Mouse (Mus musculus): ENCODE results near the gene Cux2. TPM values are rescaled to one million over a fixed set of nuclear protein-coding genes. Genes with fewer than 3 reads are reported as not detected.

Gene Cux2
- polyA plus RNA-seq, 1 experiment, result 65.9 TPM

DNA sequence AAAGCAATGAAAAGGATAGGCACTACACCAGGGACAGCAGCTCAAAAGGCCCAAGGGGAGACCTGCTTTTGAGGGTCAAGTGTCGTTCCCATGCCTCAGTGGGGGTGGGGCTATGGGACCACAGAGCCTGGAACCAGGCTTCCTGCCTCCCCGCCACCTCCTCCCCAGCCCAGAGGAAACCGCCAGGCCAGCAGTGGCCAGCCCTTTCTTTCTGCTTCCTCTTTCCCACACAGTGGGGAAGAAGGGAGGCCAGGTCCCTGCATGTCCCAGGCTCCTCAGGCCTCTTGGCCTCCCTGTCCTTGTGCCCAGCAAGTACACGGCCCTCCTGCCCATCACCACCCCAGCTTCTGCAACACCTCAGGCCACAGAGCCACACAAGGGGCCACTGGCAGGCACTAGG, 225.8 kb downstream of the Cux2 start:
- no peak for DNase-seq (ENCODE audit: extremely low spot score in 1 of 2, low spot score in 1 of 2)

- no peak for DNase-seq (ENCODE audit: extremely low spot score in 1 of 2, low spot score in 1 of 2)
Observed at GRCm38 (mm10) chr5:121823668-121824067, 226.2 kb downstream of the Cux2 start.

- no peak for DNase-seq (ENCODE audit: extremely low spot score in 1 of 2, low spot score in 1 of 2)
Observed at GRCm38 (mm10) chr5:121822786-121823505, 227.0 kb downstream of the Cux2 start.

- no peak for DNase-seq (ENCODE audit: extremely low spot score in 1 of 2, low spot score in 1 of 2)
Observed at GRCm38 (mm10) chr5:121821552-121821951, 228.3 kb downstream of the Cux2 start.

DNA sequence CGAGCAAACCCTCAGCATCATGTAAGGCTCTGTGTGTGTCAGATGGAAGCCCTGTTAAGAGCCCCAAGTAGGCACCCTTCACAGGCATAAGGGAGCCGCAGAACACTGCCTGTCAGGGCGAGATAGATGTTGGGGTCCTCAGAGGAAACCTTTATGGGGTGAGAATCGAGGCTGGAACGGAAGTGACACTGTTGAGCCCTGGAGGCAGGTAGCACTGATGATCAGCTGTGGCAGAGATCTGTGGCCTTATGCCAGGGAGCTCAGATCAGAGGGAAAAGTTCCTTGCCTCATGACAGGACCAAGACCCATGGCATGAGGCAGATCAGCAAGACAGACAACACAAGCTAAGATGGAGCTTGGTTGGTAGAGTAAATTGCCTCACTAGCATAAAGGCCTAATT, 228.8 kb downstream of the Cux2 start:
- DNase-seq (ENCODE audit: extremely low spot score in 1 of 2, low spot score in 1 of 2), result no peak

DNA sequence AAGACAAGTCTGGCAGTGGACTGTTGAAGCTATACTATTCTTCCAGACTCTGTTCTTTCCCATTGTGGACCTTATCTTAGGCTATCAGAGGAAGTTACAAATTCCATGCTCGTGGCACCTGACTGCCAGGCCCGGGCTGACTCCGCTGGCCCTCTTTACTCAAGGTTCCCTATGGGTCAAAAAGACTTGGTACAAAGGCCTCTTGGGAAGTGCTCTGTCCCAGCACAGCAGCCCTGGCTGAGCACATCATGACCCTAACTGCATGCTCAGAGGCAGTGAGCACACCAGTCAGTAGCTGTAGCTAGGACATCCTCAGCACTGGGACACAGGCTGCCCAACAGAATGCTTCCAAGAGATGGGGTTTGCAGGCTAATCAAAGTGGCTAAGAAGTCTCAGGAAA, 229.2 kb downstream of the Cux2 start:
- DNase-seq (ENCODE audit: extremely low spot score in 1 of 2, low spot score in 1 of 2), result no peak

GRCm38 (mm10) chr5:121820161-121820560, 229.7 kb downstream of the Cux2 start:
- DNase-seq (ENCODE audit: extremely low spot score in 1 of 2, low spot score in 1 of 2), result no peak

DNA sequence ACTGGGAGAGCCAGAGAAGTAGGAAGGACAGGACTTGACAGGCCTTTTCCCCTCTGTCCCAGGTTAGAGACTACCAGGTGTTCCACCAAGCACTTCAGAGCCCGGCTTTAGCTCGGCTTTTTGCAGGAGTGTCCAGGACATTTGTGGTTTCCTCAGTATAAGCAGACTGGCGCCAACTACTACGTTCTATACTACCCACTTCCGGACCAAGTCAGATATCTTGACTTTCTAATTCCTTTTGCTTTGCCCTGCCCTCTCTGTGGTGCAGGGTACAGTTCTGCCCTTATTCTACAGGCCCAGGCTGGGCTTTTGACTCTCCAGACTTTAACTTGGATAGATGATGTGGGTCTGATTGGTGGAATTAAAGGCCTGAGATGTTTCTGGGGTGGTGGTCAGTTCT, 230.3 kb downstream of the Cux2 start:
- DNase-seq (ENCODE audit: extremely low spot score in 1 of 2, low spot score in 1 of 2), result no peak

DNA sequence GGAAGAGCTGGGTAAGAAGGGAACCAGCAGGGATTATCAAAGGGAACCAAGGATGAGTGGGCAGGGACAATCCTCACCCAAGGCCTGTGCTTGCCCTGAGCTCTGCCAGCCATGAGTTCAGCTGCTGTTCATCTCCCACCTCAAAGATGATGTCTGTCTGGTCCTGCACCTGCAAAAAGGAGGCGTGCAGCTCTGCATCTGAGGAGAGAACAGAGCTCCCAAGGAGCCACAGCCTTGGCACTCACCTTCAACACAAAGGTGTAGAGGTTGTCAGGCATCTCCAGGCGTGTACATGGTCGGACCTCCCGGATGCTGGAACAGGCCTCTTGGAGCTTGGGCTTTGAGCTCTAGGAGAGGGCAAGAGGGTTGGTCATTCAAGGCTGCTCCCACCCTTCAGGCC, 231.0 kb downstream of the Cux2 start:
- DNase-seq (ENCODE audit: extremely low spot score in 1 of 2, low spot score in 1 of 2), result no peak

GRCm38 (mm10) chr5:121818401-121818800, 231.5 kb downstream of the Cux2 start:
- DNase-seq (ENCODE audit: extremely low spot score in 1 of 2, low spot score in 1 of 2), result no peak

GRCm38 (mm10) chr5:121817551-121817950, 232.4 kb downstream of the Cux2 start:
- no peak for DNase-seq (ENCODE audit: extremely low spot score in 1 of 2, low spot score in 1 of 2)

- DNase-seq (ENCODE audit: extremely low spot score in 1 of 2, low spot score in 1 of 2), result no peak
Observed at GRCm38 (mm10) chr5:121816611-121817010, 233.3 kb downstream of the Cux2 start.

DNA sequence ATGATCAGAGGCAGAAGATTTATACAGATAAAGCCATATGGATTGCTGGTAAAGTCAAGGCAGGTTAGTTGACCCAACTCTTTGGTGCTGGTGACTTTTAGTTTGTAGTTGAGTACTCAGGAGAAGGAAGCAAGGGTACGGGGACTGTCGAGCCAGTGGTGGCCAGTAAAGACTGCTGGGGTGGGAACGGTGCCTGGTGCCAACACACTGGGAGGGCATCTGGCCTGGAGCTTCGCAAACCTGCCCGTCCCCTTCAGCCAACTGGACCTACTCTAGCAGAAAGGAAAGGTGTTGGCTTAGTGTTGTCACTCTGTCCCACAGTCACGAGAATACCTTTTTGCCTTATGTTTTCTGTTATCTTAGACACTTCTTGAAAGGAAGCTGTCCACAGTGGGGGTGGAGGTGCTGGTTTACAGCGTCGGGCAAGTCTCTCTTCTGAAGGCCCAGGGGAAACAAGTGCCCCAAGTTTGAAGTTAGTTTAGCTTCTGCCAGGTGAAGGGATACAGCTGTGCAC, 234.0 kb downstream of the Cux2 start:
- DNase-seq (ENCODE audit: extremely low spot score in 1 of 2, low spot score in 1 of 2), result no peak

DNA sequence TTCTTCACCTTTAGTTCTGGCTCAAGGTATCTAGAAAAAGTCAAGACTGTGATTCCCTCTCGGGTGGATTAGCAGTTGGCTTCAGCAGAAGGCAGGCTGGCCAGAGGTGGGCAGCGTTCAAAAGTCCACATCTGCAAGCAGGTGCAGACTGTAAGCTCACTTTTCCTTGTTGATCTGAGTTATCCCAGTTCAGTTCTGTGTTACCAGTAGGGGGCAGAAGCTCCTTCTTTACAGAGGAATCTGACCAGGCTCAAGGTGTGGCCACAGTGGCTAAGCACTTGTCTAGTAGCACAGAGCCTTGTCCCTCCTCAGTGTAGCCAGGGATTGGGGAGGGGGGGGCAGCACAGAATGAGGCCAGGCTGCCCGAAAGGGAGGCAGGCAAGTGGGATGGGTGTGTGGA, 234.8 kb downstream of the Cux2 start:
- DNase-seq (ENCODE audit: extremely low spot score in 1 of 2, low spot score in 1 of 2), result peak in 1 of 2 experiments; percentile 82

GRCm38 (mm10) chr5:121813744-121814143, 236.2 kb downstream of the Cux2 start:
- DNase-seq (ENCODE audit: extremely low spot score in 1 of 2, low spot score in 1 of 2), result no peak

DNA sequence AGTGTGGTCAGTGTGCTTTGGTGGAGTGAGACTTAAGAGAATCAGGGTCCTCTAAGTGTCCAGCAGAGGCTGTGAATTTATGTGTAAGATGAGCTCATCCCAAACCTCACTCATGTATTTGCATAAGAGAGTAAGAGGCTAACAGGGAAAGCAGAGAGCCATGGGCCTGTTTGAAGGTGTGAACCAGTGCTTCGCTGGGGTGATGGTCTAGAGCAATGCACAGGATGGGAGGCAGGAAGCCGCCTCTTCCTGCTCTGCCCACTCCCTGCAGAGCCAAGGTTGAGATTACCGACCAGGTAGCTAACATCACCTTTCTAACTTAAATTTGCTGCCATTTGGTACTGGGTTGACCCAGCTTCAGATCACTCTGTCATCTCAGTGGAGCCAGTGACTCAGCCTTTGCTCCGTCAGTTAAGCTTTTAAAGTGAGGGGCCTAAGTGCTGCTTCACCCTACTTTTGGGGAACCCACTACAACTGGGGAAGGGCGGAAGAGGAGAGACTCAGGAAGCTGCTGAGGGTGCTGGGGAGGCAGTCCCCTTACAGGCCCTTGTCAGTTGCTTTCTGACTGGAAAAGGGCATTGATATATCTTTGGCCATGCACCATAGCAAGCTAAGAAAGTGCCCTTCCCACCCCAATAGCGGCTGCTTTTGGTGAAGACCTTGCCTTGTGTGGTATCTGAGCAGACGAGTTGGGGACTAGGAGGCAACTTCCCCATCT, 237.2 kb downstream of the Cux2 start:
- DNase-seq (ENCODE audit: extremely low spot score in 1 of 2, low spot score in 1 of 2), result no peak

GRCm38 (mm10) chr5:121811485-121811931, 238.4 kb downstream of the Cux2 start:
- DNase-seq (ENCODE audit: extremely low spot score in 1 of 2, low spot score in 1 of 2), result no peak

DNA sequence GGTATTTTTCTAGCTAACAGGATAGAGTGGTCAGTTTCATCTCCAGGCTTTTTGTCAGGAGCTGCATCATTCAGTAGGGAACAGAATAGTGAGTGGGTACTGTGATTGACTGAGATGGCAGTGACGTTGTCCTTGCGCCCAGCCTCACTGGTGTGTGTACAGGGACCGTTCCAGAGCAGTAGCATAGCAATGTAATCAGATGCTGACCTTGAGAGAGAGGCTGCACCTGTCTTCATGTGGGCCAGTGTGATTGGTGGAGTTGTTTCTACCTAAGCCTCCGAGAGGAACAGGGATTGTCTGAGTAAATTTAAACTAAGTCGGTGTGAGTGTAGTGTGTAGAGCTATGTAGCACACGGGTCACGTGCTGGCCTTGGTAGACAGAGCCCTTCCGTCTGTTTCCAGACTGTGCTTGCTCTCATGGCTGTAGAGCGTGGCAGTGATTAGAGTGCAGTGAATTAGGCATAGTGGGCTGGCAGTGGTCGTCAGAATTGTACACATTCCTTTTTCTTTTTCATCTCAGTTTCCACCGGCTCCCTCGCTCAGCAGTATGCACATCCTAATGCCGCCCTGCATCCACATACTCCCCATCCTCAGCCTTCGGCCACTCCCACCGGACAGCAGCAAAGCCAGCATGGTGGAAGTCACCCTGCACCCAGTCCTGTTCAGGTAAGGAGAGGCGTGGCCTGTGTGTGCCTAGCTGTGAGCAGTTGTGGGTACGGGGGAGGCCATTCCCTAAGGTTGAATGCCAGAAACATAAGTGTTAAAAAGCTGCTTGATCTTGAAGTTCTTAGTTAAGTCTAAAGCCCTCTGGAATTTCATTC, 239.4 kb downstream of the Cux2 start:
- DNase-seq (ENCODE audit: extremely low spot score in 1 of 2, low spot score in 1 of 2), result no peak

DNA sequence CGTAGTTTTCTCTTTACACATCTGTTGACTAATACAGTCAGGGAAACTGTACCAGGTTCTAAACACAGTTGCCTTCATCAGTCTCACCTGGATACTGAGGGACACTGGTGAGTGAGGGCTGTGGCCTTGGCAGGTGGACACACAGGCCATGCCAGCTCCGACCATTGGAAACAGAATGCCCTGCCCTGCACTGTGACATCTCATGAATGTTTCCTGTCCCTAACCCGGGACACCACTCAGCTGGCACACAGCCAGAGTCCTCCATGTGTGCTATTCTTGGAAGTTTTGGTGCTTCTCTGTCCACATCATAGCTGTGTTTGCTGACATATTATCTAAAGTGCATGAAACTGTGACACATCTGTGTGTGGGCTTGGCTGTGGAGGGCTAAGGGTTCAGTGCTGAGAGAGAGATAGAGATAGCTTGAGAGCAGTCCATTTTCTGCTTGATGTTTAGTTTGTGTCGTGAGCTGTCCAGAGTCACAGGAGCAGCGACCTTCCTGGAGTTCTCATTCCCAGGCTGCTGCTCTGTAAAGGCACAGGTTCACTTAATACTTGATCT, 240.2 kb downstream of the Cux2 start:
- DNase-seq (ENCODE audit: extremely low spot score in 1 of 2, low spot score in 1 of 2), result no peak

DNA sequence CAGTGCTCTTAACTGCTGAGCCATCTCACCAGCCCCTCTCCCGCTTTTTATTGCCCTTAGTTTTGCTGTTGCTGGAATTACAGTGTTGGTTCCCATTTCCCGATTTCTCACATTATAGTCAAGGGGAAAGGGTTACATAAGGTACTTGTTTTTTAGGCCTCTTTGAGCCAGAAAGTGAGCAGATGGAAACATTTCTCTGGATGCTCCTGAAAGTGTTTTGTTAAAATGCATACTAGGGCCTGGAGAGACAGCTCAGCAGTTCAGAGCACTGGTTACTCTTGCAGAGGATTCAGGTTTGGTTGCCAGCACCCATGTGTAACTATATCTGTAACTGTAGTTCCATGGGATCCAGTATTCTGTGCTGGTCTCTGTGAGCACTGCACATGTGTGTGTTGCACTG, 241.7 kb downstream of the Cux2 start:
- DNase-seq (ENCODE audit: extremely low spot score in 1 of 2, low spot score in 1 of 2), result no peak

DNA sequence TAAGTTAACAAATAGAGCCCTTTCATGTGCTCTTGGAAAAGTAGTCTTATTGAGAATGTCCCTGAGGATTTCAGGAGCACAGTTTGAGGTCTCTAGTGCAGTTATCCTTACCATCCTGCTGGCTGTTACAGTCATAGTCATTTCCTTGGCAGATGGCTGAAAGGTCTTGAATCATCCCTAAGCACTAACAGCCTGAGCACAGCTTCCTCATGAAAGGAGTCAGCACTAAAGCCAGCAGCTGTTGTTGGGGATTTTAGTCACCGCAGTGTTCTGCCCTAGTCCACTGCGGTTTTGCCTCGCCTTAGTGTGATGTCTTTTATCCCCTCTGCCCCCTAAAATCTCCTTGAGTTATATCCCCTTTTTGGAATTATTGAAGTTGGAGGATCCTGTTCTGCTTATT, 242.7 kb downstream of the Cux2 start:
- DNase-seq (ENCODE audit: extremely low spot score in 1 of 2, low spot score in 1 of 2), result no peak
